Mouse (Mus musculus): ENCODE results near the gene Tubgcp2.

GRCm38 (mm10) chr7:139998691-139999350 is 37.6 kb downstream of the Tubgcp2 start:
- TF ChIP-seq ZC3H11A (IDR thresholded peaks at IDR 0.05; ENCODE audit: low read depth, low read length) (no peak), SIN3A (IDR thresholded peaks at IDR 0.05; ENCODE audit: low read length) (no peak), CTCF (conservative IDR thresholded peaks at IDR 0.05 in 1 of 2, IDR thresholded peaks at IDR 0.05 in 1 of 2; ENCODE audit: low read depth in 2 of 2, low read length in 2 of 2) (no peak), POLR2A (IDR thresholded peaks at IDR 0.05; ENCODE audit: low read depth, low read length) (no peak), HCFC1 (IDR thresholded peaks at IDR 0.05; ENCODE audit: low read depth, low read length) (no peak), POLR2AphosphoS2 (IDR thresholded peaks at IDR 0.05; ENCODE audit: low read depth, low read length) (no peak), NELFE (IDR thresholded peaks at IDR 0.05; ENCODE audit: low read depth, low read length) (no peak), BHLHE40 (IDR thresholded peaks at IDR 0.05; ENCODE audit: low read depth, low read length) (no peak), USF1 (IDR thresholded peaks at IDR 0.05; ENCODE audit: low read depth, low read length) (no peak), NRF1 (IDR thresholded peaks at IDR 0.05; ENCODE audit: low read depth, low read length) (no peak), SMC3 (IDR thresholded peaks at IDR 0.05; ENCODE audit: low read depth, low read length) (no peak), CHD2 (IDR thresholded peaks at IDR 0.05; ENCODE audit: low read length) (no peak), KAT2A (IDR thresholded peaks at IDR 0.05; ENCODE audit: insufficient replicate concordance, low read length) (no peak)

Measured in CH12.LX (cell line).